Mouse (Mus musculus) layer of hippocampus, adult 9-11 months (tissue): ENCODE data around the gene Srrm2.

Source experiments
- DNase-seq: peaks from one replicate; pipeline ENCODE4 v3.0.0; 2022

Gene Srrm2

GRCm38 (mm10) chr17:23790269-23791078, at the start of gene Srrm2:
Gene Srrm2 (plus strand): TSS chr17:23790532.
- peak; percentile 65 for DNase-seq

DNA sequence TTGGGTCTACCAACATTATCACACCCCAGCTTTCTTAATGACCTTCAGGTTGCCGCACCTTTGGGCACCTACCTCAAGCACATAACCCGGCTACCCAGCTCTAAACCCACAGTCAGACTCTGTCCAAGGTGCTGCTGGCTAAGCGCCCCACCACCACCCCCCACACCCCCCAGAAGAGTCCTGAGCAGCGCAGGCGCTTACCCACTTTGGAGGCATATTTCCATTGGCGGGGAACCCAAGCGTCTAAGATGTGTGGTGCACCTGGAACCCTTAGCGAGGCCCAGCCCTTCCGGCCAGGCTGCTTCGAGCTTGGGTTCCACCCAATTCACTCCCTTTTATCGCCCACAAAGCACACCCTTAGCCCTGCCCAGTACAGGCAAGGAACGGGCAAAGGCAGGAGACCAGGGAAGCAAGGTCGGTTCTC, 49.7 kb upstream of the Srrm2 start, which contains the start of gene Paqr4:
Gene Paqr4, minus strand, starts transcription at position 270 of the 424 bp plus-strand sequence.
- no peak for DNase-seq

GRCm38 (mm10) chr17:23741359-23742209, 48.7 kb upstream of the Srrm2 start:
- DNase-seq: no peak

- no peak for DNase-seq
Measured at GRCm38 (mm10) chr17:23742210-23742793, 48.0 kb upstream of the Srrm2 start.

GRCm38 (mm10) chr17:23742941-23743340, 47.4 kb upstream of the Srrm2 start:
- no peak for DNase-seq

DNA sequence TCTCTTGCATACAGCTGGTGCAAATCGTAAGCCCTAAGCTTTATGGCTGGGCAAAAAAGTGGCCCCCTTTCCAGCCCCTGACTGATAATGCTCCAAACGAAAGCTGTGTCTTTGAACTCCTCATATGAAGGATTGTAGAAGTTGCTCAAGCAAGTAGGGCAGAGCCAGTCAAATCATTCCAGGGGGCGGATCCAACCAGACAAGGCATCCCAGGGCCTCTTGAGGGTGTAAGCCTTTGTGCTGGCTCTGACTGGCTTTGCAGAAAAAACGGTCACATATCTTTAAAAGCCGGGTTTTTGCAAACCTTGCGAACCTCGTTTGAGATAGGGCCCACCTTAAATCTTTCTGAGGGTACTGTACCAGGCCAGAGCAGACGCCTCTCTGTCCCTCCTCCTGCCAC, 46.3 kb upstream of the Srrm2 start:
- no peak for DNase-seq

- no peak for DNase-seq
Measured at GRCm38 (mm10) chr17:23744651-23745050, 45.7 kb upstream of the Srrm2 start.

GRCm38 (mm10) chr17:23745301-23746251, 44.8 kb upstream of the Srrm2 start, which contains the start of gene Kremen2:
Gene Kremen2 (minus strand): TSS chr17:23745833.
- no peak for DNase-seq

- no peak for DNase-seq
Measured at GRCm38 (mm10) chr17:23746311-23746710, 44.0 kb upstream of the Srrm2 start.

DNA sequence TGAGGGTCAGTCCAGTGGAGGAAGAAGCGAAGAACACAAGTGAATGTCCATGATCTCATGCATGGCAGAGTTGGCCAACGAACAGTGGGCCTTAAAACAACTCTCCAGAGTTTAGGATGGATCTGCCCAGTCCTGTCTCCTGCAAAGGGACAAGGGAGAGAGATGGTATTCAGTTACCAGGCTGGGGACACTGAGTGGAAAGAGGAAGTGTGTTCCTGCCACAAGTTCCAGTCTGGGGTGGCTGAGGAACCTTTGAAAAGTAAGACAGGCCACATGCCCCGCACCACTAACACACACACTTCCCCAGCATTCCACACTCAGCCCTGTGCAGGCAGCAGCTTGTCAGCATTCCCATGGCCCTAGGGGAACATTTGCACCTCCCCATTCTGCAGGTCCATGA, 43.6 kb upstream of the Srrm2 start:
- no peak for DNase-seq

DNA sequence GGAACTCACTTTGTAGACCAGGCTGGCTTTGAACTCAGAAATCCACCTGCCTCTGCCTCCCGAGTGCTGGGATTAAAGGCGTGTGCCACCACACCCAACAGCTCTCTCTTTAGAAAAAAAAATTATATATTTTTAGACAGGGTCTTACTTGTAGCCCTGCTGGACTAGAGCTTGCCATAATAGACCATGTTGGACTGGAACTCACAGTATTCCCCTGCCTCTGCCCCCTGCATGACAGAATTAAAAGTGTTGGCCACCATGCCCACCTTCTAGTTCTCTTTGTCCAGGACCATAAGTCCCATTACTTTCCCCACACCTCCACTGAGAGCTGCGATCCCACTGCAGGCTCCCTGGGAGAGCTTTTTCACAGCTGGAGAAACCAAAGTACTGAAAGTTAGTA, 42.9 kb upstream of the Srrm2 start:
- no peak for DNase-seq

DNA sequence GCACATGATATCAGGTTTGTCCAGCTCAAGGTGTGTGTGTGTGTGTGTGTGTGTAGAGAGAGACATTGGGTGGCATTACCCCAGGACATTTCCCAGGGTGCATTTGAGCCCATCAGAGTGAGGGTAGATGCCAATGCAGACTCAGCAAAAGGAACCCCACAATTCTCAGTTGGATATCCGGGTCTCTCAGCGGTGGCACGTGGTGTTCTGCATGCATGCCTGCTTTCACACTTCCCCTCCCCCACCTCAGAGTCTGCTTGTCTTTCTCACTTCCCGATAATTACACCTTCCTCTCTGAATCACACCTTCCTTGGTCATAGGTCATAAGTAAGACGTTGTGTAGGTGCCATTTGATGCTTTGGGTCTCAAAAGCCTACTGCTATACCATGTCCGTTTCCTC, 42.3 kb upstream of the Srrm2 start:
- DNase-seq: no peak

- DNase-seq: no peak
Measured at GRCm38 (mm10) chr17:23748631-23749391, 41.5 kb upstream of the Srrm2 start.

DNA sequence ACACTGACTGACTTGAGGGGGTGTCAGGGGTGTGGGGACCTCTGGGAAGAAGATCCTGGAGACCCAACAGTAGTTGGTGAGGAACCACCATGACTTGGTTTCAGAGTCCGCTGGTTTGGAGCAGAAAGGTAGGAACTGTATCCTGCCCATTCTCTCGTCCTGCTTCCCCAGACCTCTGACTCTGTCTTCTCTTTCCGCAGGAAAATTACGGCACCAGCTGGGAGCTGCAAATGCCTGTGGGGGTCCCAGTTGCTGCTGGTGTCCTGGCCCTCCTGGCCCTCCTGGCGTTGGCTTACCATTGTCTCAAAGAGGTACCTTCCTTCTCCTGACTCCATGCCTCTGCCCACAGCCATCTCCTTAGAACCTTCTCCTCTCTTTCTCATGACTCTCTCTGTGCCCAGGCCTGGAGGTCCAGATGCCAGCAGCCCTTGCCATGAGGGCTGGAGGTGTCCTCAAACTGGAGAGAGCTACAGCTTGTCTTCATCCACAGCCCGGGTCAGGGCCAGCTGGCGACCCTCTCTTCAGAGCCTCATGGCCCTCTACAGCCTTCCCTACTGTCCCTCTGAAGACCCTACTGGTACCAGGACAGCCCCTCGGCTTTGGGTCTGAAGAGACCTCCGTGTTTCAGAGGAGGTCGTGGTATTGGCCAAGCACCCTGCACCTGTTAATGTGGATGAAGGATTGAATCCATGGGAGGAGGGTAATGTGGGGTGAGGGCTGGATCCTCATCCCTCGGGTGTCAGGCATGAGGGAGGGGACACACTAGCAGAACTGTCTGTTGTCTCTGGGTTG, 40.7 kb upstream of the Srrm2 start:
- DNase-seq: no peak

- no peak for DNase-seq
Measured at GRCm38 (mm10) chr17:23755689-23756088, 34.6 kb upstream of the Srrm2 start.

DNA sequence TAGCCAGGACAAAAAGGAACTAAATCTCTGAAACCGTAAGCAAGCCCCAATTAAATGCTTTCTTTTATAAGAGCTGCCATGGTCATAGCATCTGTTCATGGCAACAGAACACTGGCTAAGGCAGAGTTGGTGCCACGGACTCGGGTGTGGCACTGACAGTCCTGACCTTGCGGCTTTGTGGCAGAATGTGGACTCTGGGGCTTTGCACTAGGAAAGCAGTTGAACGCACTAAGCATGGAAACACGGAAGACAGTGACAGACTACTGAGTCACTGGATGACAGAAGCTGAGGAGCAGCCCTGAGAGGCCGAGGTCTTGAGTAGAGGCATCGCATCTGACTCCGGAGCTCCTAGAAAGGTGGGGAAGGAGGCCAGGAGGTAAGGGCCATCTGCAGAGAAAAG, 32.8 kb upstream of the Srrm2 start:
- DNase-seq: no peak

DNA sequence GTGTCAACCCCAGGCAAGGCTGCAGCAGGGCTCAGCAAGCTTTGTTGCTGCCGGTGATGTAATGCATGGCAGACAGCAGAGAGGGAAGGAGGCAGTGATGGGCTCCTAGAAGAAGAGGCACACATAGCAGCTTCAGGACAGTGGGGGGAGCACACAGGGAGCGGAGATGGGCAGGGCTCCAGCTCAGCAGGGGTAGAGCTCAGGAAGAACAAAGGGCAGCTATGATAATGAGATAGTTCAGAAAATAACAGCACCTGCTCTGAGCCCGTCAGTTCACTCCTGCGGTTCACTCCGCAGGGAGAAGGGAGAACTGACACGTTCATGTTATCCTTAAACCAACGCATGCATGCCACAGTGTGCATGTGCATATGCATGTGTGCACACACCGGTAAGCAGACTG, 31.5 kb upstream of the Srrm2 start:
- no peak for DNase-seq

- no peak for DNase-seq
Measured at GRCm38 (mm10) chr17:23760231-23760630, 30.1 kb upstream of the Srrm2 start.

- no peak for DNase-seq
Measured at GRCm38 (mm10) chr17:23761155-23761554, 29.2 kb upstream of the Srrm2 start.

DNA sequence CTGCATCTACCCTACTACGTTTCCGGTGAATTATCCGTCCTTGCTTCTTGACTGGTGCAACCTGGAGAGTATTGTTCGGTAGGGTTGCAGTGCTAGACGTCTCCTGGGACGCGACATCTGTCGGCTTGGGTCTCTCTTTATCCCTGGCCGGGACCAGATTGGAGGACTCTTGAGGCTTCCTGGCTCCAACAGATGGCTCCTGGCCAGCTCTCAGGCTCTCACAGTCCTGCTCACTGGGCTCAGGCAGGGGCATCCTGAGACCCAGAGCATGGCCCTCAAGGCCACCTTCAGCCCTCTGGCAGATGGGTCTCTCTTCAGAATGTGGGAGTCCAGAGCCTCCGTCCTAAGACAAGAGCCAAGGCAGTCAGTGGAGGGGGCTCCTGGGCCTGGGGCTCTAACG, 27.4 kb upstream of the Srrm2 start:
- no peak for DNase-seq

- DNase-seq: no peak
Measured at GRCm38 (mm10) chr17:23770493-23770892, 19.8 kb upstream of the Srrm2 start.
